Mouse (Mus musculus) embryonic facial prominence, embryonic 12.5 days (tissue): ENCODE results near the gene Gm5861. TPM values are rescaled to one million over a fixed set of nuclear protein-coding genes. Genes with fewer than 3 reads are reported as not detected.
"Not testable (repeated sequence)": the region's sequence is repeated elsewhere in the genome, so short reads cannot be mapped to it uniquely, and the experiment has no call there.

Source experiments
- ATAC-seq: fragments of 200-750 bp; cut with Nextera tagmentation; 2 replicates; pipeline ENCODE4 v1.8.0; 2017; ENCODE audit not compliant: insufficient number of reproducible peaks, insufficient read depth, low FRiP score, low TSS enrichment
- H3K27ac ChIP-seq: fragments of 300-500 bp; sonication (generic); 2 replicates; pipeline ENCODE4 v1.5.1; 2016; ENCODE audit warnings: mild to moderate bottlenecking
- H3K27me3 ChIP-seq: fragments of 300-500 bp; sonication (generic); 2 replicates; pipeline ENCODE4 v1.6.1; 2016; ENCODE audit warnings: mild to moderate bottlenecking, moderate library complexity
- H3K36me3 ChIP-seq: fragments of 300-500 bp; sonication (generic); 2 replicates; pipeline ENCODE4 v1.6.1; 2016; ENCODE audit warnings: mild to moderate bottlenecking
- H3K4me1 ChIP-seq: fragments of 300-500 bp; sonication (generic); 2 replicates; pipeline ENCODE4 v1.6.1; 2016
- H3K4me2 ChIP-seq: fragments of 300-500 bp; sonication (generic); replicated peaks from 2 replicates; pipeline ENCODE4 v1.6.1; 2016; ENCODE audit warnings: mild to moderate bottlenecking, moderate library complexity
- H3K4me3 ChIP-seq: fragments of 300-500 bp; sonication (generic); 2 replicates; pipeline ENCODE4 v1.5.1; 2016; ENCODE audit warnings: mild to moderate bottlenecking
- H3K9ac ChIP-seq: fragments of 300-500 bp; sonication (generic); 2 replicates; pipeline ENCODE4 v1.6.1; 2016; ENCODE audit warnings: mild to moderate bottlenecking, moderate library complexity
- H3K9me3 ChIP-seq: fragments of 300-500 bp; sonication (generic); 2 replicates; pipeline ENCODE4 v1.6.1; 2016; ENCODE audit warnings: mild to moderate bottlenecking, moderate library complexity
- WGBS: fragments of 180-500 bp; shearing (Covaris S2); methylation state at CpG from one replicate; pipeline ENCODE4 v1.1.7; 2016; 5-methylcytosine and 5-hydroxymethylcytosine counted together
- polyA plus RNA-seq: library from polyadenylated mRNA; unstranded; fragments of >200 nt; fragmentation: Nextera tagmentation; extraction: Ambion mirVana; gene quantifications from 2 replicates; pipeline ENCODE4 v1.2.1, GENCODE M21; 2016

The Gm5861 gene
- polyA plus RNA-seq: not detected in 2 replicates

- not testable (repeated sequence) for H3K4me2 ChIP-seq, ATAC-seq, H3K4me1 ChIP-seq, H3K9me3 ChIP-seq, H3K27ac ChIP-seq, H3K36me3 ChIP-seq, H3K4me3 ChIP-seq, H3K9ac ChIP-seq, H3K27me3 ChIP-seq
- 73% methylated on average over 3 of the region's 3 CpGs for WGBS
Observed at GRCm38 (mm10) chr5:11182772-11183171, at the start of gene Gm5861. Gene Gm5861 (plus strand): TSS chr5:11183072.

GRCm38 (mm10) chr5:11138031-11138430 lies 44.8 kb upstream of the Gm5861 start:
- not testable (repeated sequence) for H3K4me3 ChIP-seq, H3K4me2 ChIP-seq, H3K9ac ChIP-seq, H3K27ac ChIP-seq, H3K36me3 ChIP-seq, H3K4me1 ChIP-seq, H3K27me3 ChIP-seq, H3K9me3 ChIP-seq, ATAC-seq
- WGBS: 89% methylated on average over 12 of the region's 12 CpGs

Other genes with a start within 250 kb of the Gm5861 start
- gene Gm8871, start 235.3 kb upstream of the Gm5861 start, polyA plus RNA-seq: not detected in 2 replicates
- gene Gm8857, start 235.3 kb upstream of the Gm5861 start, polyA plus RNA-seq: not detected in 2 replicates
- gene Gm8879, start 55.4 kb upstream of the Gm5861 start, polyA plus RNA-seq: not detected in 2 replicates
- gene Gm8890, start 73.0 kb downstream of the Gm5861 start, polyA plus RNA-seq: not detected in 2 replicates
- gene Speer1, start 158.4 kb downstream of the Gm5861 start, polyA plus RNA-seq: not detected in 2 replicates
- gene Gm8897, start 233.3 kb downstream of the Gm5861 start, polyA plus RNA-seq: not detected in 2 replicates